Mouse (Mus musculus): ENCODE measurements around the gene Slc5a11.

Slc5a11 gene

DNA sequence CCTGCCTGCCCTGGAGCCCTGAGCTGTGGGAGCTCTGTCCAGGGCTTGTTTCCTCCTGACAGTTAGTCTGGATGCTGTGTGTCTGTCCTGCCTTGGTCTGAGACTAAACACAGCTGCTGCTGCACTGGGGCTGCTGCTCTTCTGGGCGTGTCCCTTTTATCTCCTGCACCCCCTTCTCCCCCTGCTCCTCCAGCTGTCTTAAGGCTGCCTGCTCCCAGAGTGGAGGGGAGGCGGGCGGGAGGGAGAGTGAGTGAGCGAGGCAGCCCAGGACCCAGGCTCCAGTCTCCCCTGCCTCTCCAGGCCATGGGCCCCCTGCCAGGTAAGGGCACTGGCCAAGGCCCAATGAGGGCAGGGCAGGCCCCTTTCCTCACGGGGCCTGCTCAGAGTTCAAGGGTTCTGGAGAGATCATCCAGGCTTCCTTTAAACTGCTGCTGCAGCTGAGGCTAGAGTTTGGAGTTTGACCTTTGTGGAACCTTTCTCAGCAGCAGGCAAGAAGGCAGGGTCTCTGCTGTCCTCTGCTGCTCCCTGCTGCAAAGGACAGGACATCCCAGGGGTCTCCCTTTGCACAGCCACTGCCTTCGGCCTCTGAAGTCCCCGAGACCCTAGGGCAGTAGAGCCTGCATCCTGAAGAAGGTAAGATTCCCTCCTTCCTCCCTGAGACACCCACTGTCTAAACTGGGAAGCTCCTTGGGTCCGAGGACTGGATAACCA lies at the start of gene Slc5a11:
TSS of gene Slc5a11 (plus strand) at position 416 of the 711 bp plus-strand sequence.
- CTCF ChIA-PET, result interaction anchor here in 3 of 4 experiments (0.6 to 2.0 kb wide), 5 partner anchors 14 to 153 kb away, joined by 3 to 7 read pairs (median 3); no protein-coding TSS in a partner anchor
- POLR2A ChIA-PET, result interaction anchor here (0.6 to 4.1 kb wide), 19 partner anchors 8 to 183 kb away, joined by 3 to 21 read pairs (median 4); partner anchors contain the start of genes Arhgap17 (in 1 of the 4) and Lcmt1 (in 1 of the 4)

DNA sequence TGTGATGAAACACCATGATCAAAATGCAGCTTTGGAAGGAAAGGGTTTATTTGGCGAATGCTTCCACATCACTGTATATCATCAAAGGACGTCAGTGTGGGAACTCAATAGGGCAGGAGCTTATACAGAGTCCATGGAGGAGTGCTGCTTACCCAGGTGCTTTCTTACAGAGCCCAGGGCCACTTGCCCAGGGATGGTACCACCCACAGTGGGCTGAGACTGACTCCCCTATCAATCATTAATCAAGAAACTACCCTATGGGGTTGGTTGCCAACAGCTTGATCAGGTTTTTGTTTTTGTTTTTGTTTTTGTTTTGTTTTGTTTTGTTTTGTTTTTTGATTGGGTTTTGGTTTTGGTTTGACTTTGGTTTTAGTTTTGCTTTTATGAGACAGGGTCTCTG lies 47.1 kb upstream of the Slc5a11 start:
- ChIA-PET POLR2A (interaction anchor here in 3 of 4 experiments (0.6 to 1.5 kb wide), 4 partner anchors 9 to 43 kb away, joined by 3 to 4 read pairs (median 4); no protein-coding TSS in a partner anchor), CTCF (no interaction called here)

GRCm38 (mm10) chr7:123169618-123170017 lies 45.0 kb upstream of the Slc5a11 start:
- POLR2A ChIA-PET, result no interaction called here
- CTCF ChIA-PET, result interaction anchor here in 1 of 4 experiments (0.5 kb wide), 1 partner anchor 54 kb away, joined by 3 read pairs; no protein-coding TSS in a partner anchor

- POLR2A ChIA-PET, result interaction anchor here in 2 of 4 experiments (1.0 to 1.4 kb wide), 3 partner anchors 14 to 19 kb away, joined by 3 to 5 read pairs (median 3); no protein-coding TSS in a partner anchor
- CTCF ChIA-PET, result no interaction called here
Measured at GRCm38 (mm10) chr7:123172101-123172500, 42.5 kb upstream of the Slc5a11 start.

GRCm38 (mm10) chr7:123177215-123177614 lies 37.4 kb upstream of the Slc5a11 start:
- CTCF ChIA-PET, result no interaction called here
- POLR2A ChIA-PET, result interaction anchor here in 1 of 4 experiments (1.6 kb wide), 1 partner anchor 9 kb away, joined by 3 read pairs; no protein-coding TSS in a partner anchor

GRCm38 (mm10) chr7:123181787-123182701 lies 32.5 kb upstream of the Slc5a11 start:
- ChIA-PET POLR2A (interaction anchor here in 1 of 4 experiments (1.2 to 3.7 kb wide), 5 partner anchors 9 to 52 kb away, joined by 4 to 13 read pairs (median 5); no protein-coding TSS in a partner anchor), CTCF (no interaction called here)

DNA sequence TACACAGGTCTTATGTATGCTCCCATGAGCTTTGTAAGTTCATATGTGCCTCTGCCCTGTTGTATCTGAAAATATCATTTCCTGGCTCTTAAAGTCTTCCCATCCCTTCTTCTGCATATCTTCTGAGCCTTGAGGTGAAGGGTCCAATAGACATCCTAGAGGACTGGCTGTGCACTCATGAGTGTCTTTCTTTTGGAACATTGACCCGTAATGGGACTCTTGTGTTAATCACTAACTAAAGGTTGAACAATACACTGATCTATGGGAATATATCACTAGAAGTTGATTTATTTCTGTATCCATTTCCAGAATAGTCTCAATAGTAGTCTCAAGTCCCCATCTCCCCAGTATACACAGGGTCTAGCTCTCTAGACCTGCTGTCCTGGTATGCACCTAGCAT lies 29.7 kb upstream of the Slc5a11 start:
- POLR2A ChIA-PET, result interaction anchor here in 1 of 4 experiments (1.6 to 2.3 kb wide), 3 partner anchors 10 to 17 kb away, joined by 6 read pairs; no protein-coding TSS in a partner anchor
- CTCF ChIA-PET, result no interaction called here

DNA sequence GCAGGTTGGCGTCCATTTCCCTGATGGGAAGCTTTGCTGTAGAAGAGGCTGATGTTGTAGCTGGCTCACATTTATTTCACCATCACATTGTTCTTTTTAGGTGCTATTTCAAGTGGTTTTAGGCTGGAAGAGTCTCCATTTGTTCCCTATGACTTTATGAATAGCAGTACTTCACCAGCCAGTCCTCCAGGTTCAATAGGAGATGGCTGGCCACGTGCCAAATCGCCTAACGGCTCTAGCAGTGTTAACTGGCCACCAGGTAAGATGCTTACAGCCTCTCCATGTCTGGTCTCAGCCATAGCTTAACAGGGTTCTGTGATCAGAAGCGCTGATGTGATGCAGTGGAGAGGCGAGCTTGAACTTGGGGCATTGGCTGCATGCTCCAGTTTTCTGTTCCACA lies 28.1 kb upstream of the Slc5a11 start:
- POLR2A ChIA-PET, result interaction anchor here in 2 of 4 experiments (0.8 to 2.3 kb wide), 4 partner anchors 9 to 155 kb away, joined by 3 to 6 read pairs (median 3); no protein-coding TSS in a partner anchor
- CTCF ChIA-PET, result interaction anchor here in 1 of 4 experiments (0.5 kb wide), 1 partner anchor 692 kb away, joined by 3 read pairs; no protein-coding TSS in a partner anchor

GRCm38 (mm10) chr7:123187246-123187645 lies 27.3 kb upstream of the Slc5a11 start:
- POLR2A ChIA-PET, result interaction anchor here in 1 of 4 experiments (1.1 to 2.5 kb wide), 4 partner anchors 12 to 156 kb away, joined by 3 to 8 read pairs (median 5); no protein-coding TSS in a partner anchor
- CTCF ChIA-PET, result no interaction called here

DNA sequence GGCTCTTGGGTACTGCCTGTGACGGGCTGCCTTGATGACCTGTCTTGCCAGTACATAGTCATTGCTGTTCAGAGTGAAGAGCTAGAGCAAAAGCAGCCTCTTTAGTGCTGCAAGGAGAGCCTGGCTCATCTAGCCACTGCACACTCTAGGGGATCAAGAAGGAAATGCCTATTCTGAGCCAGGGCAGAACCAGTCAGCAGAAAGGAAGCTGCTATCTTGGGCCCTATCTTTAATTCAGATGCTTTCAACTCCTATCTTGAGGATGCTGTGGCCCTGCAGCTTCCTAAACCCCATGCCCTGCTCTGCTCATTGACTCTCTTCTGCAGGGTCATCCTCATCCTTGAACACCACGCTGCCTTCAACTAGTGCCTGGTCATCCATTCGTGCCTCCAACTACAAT lies 26.1 kb upstream of the Slc5a11 start:
- CTCF ChIA-PET, result no interaction called here

DNA sequence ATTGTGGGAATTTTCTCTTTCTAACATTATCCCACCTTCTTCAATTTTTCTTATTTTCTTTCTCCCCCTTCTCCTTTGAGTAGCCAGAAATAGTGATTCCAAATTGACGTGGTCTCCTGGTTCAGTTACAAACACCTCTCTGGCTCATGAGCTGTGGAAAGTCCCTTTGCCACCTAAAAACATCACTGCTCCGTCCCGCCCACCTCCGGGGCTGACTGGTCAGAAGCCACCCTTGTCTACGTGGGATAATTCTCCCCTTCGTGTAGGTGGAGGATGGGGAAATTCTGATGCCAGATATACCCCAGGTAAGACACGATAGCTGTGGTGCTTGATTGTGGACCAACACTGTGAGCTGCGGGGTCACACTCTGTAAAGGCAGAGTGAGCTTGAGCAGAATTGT lies 24.8 kb upstream of the Slc5a11 start:
- ChIA-PET POLR2A (interaction anchor here in 2 of 4 experiments (0.9 to 4.0 kb wide), 3 partner anchors 11 to 63 kb away, joined by 3 to 17 read pairs (median 3); no protein-coding TSS in a partner anchor), CTCF (no interaction called here)

More for the DNA sequence above, 26.1 kb upstream of the Slc5a11 start:
- POLR2A ChIA-PET, result interaction anchor here in 3 of 4 experiments (0.6 to 4.0 kb wide), 5 partner anchors 11 to 24 kb away, joined by 4 to 17 read pairs (median 7); no protein-coding TSS in a partner anchor

- ChIA-PET POLR2A (interaction anchor here in 3 of 4 experiments (0.7 to 4.0 kb wide), 8 partner anchors 9 to 186 kb away, joined by 3 to 17 read pairs (median 4); no protein-coding TSS in a partner anchor), CTCF (interaction anchor here in 2 of 4 experiments (0.6 to 1.2 kb wide), 2 partner anchors 9 to 20 kb away, joined by 3 read pairs; no protein-coding TSS in a partner anchor)
Measured at GRCm38 (mm10) chr7:123191731-123192130, 22.8 kb upstream of the Slc5a11 start.

- CTCF ChIA-PET, result no interaction called here
- POLR2A ChIA-PET, result interaction anchor here in 2 of 4 experiments (0.9 to 1.1 kb wide), 3 partner anchors 10 to 177 kb away, joined by 3 to 6 read pairs (median 4); partner anchors contain the start of genes Arhgap17 (in 1 of the 2) and Lcmt1 (in 1 of the 2)
Measured at GRCm38 (mm10) chr7:123193201-123193600, 21.4 kb upstream of the Slc5a11 start.

DNA sequence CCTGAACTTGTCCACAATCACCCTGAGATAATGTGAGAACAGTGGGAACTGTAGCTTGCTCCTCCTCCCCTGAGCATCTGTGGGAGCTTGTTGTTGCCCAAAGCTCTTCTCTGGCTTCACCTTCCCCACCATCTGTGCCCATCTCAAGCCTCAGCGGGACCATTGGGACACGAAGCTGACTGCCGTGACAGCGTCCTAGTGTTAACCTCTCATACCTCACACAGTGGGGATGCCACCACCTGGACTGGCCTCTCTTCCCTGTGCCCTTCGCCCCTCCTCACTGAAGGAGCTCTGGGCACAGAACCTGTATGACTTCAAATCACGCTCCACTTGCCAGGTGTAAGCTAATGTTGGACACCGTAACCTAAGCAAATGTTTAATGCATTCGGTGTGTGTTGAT lies 19.9 kb upstream of the Slc5a11 start:
- CTCF ChIA-PET, result interaction anchor here in 1 of 4 experiments (1.0 kb wide), 2 partner anchors 11 to 271 kb away, joined by 3 to 4 read pairs; no protein-coding TSS in a partner anchor
- POLR2A ChIA-PET, result interaction anchor here in 1 of 4 experiments (1.1 to 2.4 kb wide), 4 partner anchors 9 to 163 kb away, joined by 4 to 8 read pairs (median 5); no protein-coding TSS in a partner anchor

- POLR2A ChIA-PET, result interaction anchor here in 2 of 4 experiments (1.0 to 2.4 kb wide), 3 partner anchors 11 to 21 kb away, joined by 3 to 8 read pairs (median 4); no protein-coding TSS in a partner anchor
- CTCF ChIA-PET, result no interaction called here
Measured at GRCm38 (mm10) chr7:123196432-123196831, 18.1 kb upstream of the Slc5a11 start.

- CTCF ChIA-PET, result interaction anchor here in 1 of 4 experiments (1.4 to 1.9 kb wide), 2 partner anchors 13 to 302 kb away, joined by 4 to 8 read pairs; partner anchors contain the start of gene Zkscan2
- POLR2A ChIA-PET, result interaction anchor here (0.8 to 4.7 kb wide), 16 partner anchors 10 to 263 kb away, joined by 3 to 56 read pairs (median 5); partner anchors contain the start of genes Slc5a11 (in 2 of the 4), Aqp8 (in 1 of the 4), Arhgap17 (in 1 of the 4) and Lcmt1 (in 1 of the 4)
Measured at GRCm38 (mm10) chr7:123198695-123199094, 15.9 kb upstream of the Slc5a11 start.

DNA sequence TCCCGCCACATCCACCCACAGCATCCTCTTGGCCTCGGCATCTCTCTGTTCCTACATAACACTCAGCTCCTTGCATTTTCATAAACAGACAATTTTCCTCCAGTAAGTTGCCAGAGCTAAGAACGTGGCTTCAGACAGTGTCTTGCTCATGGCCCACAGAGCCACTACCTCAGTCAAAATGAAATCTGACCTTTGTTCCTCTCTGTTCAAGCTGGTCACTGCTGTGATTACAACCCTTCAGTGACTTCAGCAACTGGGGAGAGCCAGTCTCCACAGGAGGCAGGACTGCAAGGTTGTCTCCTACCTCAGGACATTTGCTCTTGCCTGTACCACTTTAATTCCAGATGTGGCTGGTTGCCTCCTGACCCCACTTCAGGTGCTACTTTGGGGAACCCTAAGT lies 15.4 kb upstream of the Slc5a11 start:
- POLR2A ChIA-PET, result interaction anchor here (0.8 to 4.7 kb wide), 22 partner anchors 9 to 263 kb away, joined by 3 to 56 read pairs (median 5); partner anchors contain the start of genes Slc5a11 (in 2 of the 4), Aqp8 (in 1 of the 4), Arhgap17 (in 1 of the 4) and Lcmt1 (in 1 of the 4)
- CTCF ChIA-PET, result interaction anchor here in 2 of 4 experiments (0.6 to 1.9 kb wide), 4 partner anchors 12 to 493 kb away, joined by 3 to 8 read pairs (median 4); partner anchors contain the start of gene Zkscan2 (in 1 of the 2)
